Mouse (Mus musculus) gastrocnemius, postnatal 4 days (tissue): ENCODE data around the gene Chfr. TPM values are rescaled to one million over a fixed set of nuclear protein-coding genes. Genes with fewer than 3 reads are reported as not detected.

Source experiments
- total RNA-seq, 2 experiments: library from RNA; stranded (reverse); gene quantifications; 2 replicates each; pipeline ENCODE4 v1.2.3; 2021

The Chfr gene
- total RNA-seq, 2 experiments from 2014 or later = 24.8 to 27.6 TPM

Other genes with a start within 250 kb of the Chfr start
- gene Gm15446, start 212.4 kb upstream of the Chfr start, total RNA-seq = 1 to 10 TPM; 6.1 to 6.3 TPM
- 10 to 100 TPM; 10.8 to 14.7 TPM for gene Zfp932, start 139.3 kb upstream of the Chfr start, total RNA-seq
- gene Gm17655, start 63.3 kb upstream of the Chfr start, total RNA-seq = 1 to 10 TPM; 2.8 to 3.9 TPM
- gene Gm35315, start 41.4 kb upstream of the Chfr start, total RNA-seq = under 1 TPM; 0.23 to 0.29 TPM
- gene Plcxd1, start 35.9 kb upstream of the Chfr start, total RNA-seq = not detected
- 10 to 100 TPM; 24.5 to 29.1 TPM for gene Gtpbp6, start 27.6 kb upstream of the Chfr start, total RNA-seq
- gene Zfp605, start 25.8 kb upstream of the Chfr start, total RNA-seq = 1 to 10 TPM; 2.9 to 4.1 TPM
- gene Golga3, start 40.9 kb downstream of the Chfr start, total RNA-seq = 10 to 100 TPM; 43.8 to 46.8 TPM
- gene Ankle2, start 95.2 kb downstream of the Chfr start, total RNA-seq = 10 to 100 TPM; 35.1 to 40.3 TPM
- 10 to 100 TPM; 25.1 to 29.8 TPM for gene Pgam5, start 134.1 kb downstream of the Chfr start, total RNA-seq
- 10 to 100 TPM; 22.4 to 23.5 TPM for gene Pxmp2, start 150.3 kb downstream of the Chfr start, total RNA-seq
- gene Pole, start 150.5 kb downstream of the Chfr start, total RNA-seq = 10 to 100 TPM; 14.3 to 15.0 TPM
- gene P2rx2, start 207.4 kb downstream of the Chfr start, total RNA-seq = not detected
- gene Lrcol1, start 208.9 kb downstream of the Chfr start, total RNA-seq = not detected